In genomic region chr8:91617772-91618171, GRCm38 (mm10) we compare ENCODE assay signal across 22 mouse cellular contexts.
A peak's percentile ranks its signal among the peaks of the same experiment; 100 is the strongest.
DNase-seq lines count a peak whose midpoint lies in the region; ATAC-seq and TF ChIP-seq lines count a peak whose summit lies in the region.
"Had no signal": no experiment of that assay in that cellular context is flagged by ENCODE, and none has a peak within 500 bp of the region (broad histone marks: within the 10 kb centered on the region; RNA-seq: fewer than 3 reads in every experiment).

No protein-coding gene starts in this region.

- no peak for DNase-seq in midbrain, embryonic 10.5 days (ENCODE audit: low spot score)
- peak; percentile 79 for DNase-seq in brain, embryonic 14.5 days (ENCODE audit: low read depth)
- no peak for DNase-seq in hindbrain, embryonic 11.5 days (ENCODE audit: low spot score)
- DNase-seq in layer of hippocampus, adult 9-11 months: no peak
- DNase-seq in liver: no peak
- DNase-seq: adrenal gland, postnatal 25 days; cerebellum, adult 11-12 months; cerebellum, postnatal 36 days; gastrocnemius, postnatal 36 days; heart, postnatal 10 days; kidney, adult 8-10 months; kidney, postnatal 14 days; lung, adult 2 months; right cerebral cortex, postnatal 4 days had no signal

- H3K9me3 ChIP-seq in midbrain, embryonic 13.5 days: no peaks in the 10 kb centered on the region
- no peaks in the 10 kb centered on the region for H3K9me3 ChIP-seq in midbrain, embryonic 10.5 days (replicated peaks)
- no peaks in the 10 kb centered on the region for H3K9me3 ChIP-seq in hindbrain, embryonic 11.5 days (ENCODE audit: control insufficient read depth, low read length)
- H3K9me3 ChIP-seq in midbrain, embryonic 15.5 days: no peaks in the 10 kb centered on the region
- H3K9me3 ChIP-seq: embryonic facial prominence, embryonic 15.5 days; G1E; liver, embryonic 12.5 days had no signal

- WGBS in midbrain, embryonic 13.5 days: 50% methylated on average over 5 of the region's 5 CpGs
- 79% methylated on average over 5 of the region's 5 CpGs for WGBS in midbrain, embryonic 10.5 days
- WGBS in hindbrain, embryonic 11.5 days: 57% methylated on average over 5 of the region's 5 CpGs
- 45% methylated on average over 5 of the region's 5 CpGs for WGBS in midbrain, embryonic 15.5 days

- peak overlapping the region; percentile 62 for H3K27ac ChIP-seq in midbrain, embryonic 13.5 days
- no peak overlapping the region for H3K27ac ChIP-seq in midbrain, embryonic 10.5 days (replicated peaks)
- H3K27ac ChIP-seq in hindbrain, embryonic 11.5 days (ENCODE audit: low read depth, low read length): peak overlapping the region; percentile 42; the same call in 1 of the 2 replicates
- peak overlapping the region; percentile 59 for H3K27ac ChIP-seq in midbrain, embryonic 15.5 days
- H3K27ac ChIP-seq: embryonic facial prominence, embryonic 15.5 days; liver, embryonic 12.5 days had no signal

- no peak overlapping the region for H3K4me3 ChIP-seq in midbrain, embryonic 13.5 days (replicated peaks)
- no peak overlapping the region for H3K4me3 ChIP-seq in midbrain, embryonic 10.5 days
- no peak overlapping the region for H3K4me3 ChIP-seq in hindbrain, embryonic 11.5 days (ENCODE audit: low read depth, low read length)
- H3K4me3 ChIP-seq in midbrain, embryonic 15.5 days: no peak overlapping the region
- H3K4me3 ChIP-seq: embryonic facial prominence, embryonic 15.5 days; liver, embryonic 12.5 days; megakaryocyte, embryonic 14.5 days had no signal

- no peak overlapping the region for H3K9ac ChIP-seq in midbrain, embryonic 13.5 days (replicated peaks)
- H3K9ac ChIP-seq in hindbrain, embryonic 11.5 days (ENCODE audit: low read depth, low read length): no peak overlapping the region
- no peak overlapping the region for H3K9ac ChIP-seq in midbrain, embryonic 15.5 days
- H3K9ac ChIP-seq: embryonic facial prominence, embryonic 15.5 days; liver, embryonic 12.5 days had no signal

- TF ChIP-seq CTCF in brain, embryonic 14.5 days (IDR thresholded peaks at IDR 0.05; ENCODE audit: borderline replicate concordance, extremely low read depth, insufficient read depth, insufficient read length): no peak

- H3K4me1 ChIP-seq in midbrain, embryonic 13.5 days (replicated peaks): peaks cover 58% of the 10 kb centered on the region
- peaks cover 49% of the 10 kb centered on the region for H3K4me1 ChIP-seq in midbrain, embryonic 10.5 days
- H3K4me1 ChIP-seq in hindbrain, embryonic 11.5 days (replicated peaks; ENCODE audit: control insufficient read depth, insufficient read depth, low read length): peaks cover 17% of the 10 kb centered on the region
- peaks cover 48% of the 10 kb centered on the region for H3K4me1 ChIP-seq in midbrain, embryonic 15.5 days
- H3K4me1 ChIP-seq: liver, embryonic 12.5 days had no signal

- no peak overlapping the region for H3K4me2 ChIP-seq in midbrain, embryonic 13.5 days (replicated peaks)
- no peak overlapping the region for H3K4me2 ChIP-seq in hindbrain, embryonic 11.5 days (replicated peaks; ENCODE audit: low read depth, low read length)
- H3K4me2 ChIP-seq in midbrain, embryonic 15.5 days: 0 out of 2 replicates have a peak overlapping the region, but pooled peaks have one; percentile 8
- H3K4me2 ChIP-seq: embryonic facial prominence, embryonic 15.5 days; heart, embryonic 11.5 days; liver, embryonic 12.5 days had no signal

- no peaks in the 10 kb centered on the region for H3K36me3 ChIP-seq in midbrain, embryonic 13.5 days
- no peaks in the 10 kb centered on the region for H3K36me3 ChIP-seq in midbrain, embryonic 10.5 days
- no peaks in the 10 kb centered on the region for H3K36me3 ChIP-seq in hindbrain, embryonic 11.5 days (ENCODE audit: control insufficient read depth, insufficient read depth, low read length)
- H3K36me3 ChIP-seq in midbrain, embryonic 15.5 days (replicated peaks): no peaks in the 10 kb centered on the region
- H3K36me3 ChIP-seq: embryonic facial prominence, embryonic 15.5 days; liver, embryonic 12.5 days had no signal

- no peak for TF ChIP-seq POLR2A in brain, embryonic 14.5 days (IDR thresholded peaks at IDR 0.05; ENCODE audit: borderline replicate concordance, extremely low read depth, insufficient read depth, insufficient read length, poor library complexity, severe bottlenecking)

- peaks cover 33% of the 10 kb centered on the region for H3K27me3 ChIP-seq in midbrain, embryonic 13.5 days
- H3K27me3 ChIP-seq in midbrain, embryonic 10.5 days (ENCODE audit: low read depth, poor library complexity, severe bottlenecking): peaks cover 27% of the 10 kb centered on the region
- H3K27me3 ChIP-seq in hindbrain, embryonic 11.5 days (ENCODE audit: control insufficient read depth, insufficient read depth, low read length): no peaks in the 10 kb centered on the region
- H3K27me3 ChIP-seq in midbrain, embryonic 15.5 days (replicated peaks): 0 out of 2 replicates have a peak, but pooled peaks cover 4% of the 10 kb centered on the region
- H3K27me3 ChIP-seq: embryonic facial prominence, embryonic 15.5 days; liver, embryonic 12.5 days; megakaryocyte, embryonic 14.5 days had no signal

- ATAC-seq in midbrain, embryonic 13.5 days: peak; percentile 64
- ATAC-seq in hindbrain, embryonic 11.5 days (ENCODE audit: low FRiP score): no peak
- ATAC-seq in midbrain, embryonic 15.5 days (replicated peaks): peak; percentile 80
- ATAC-seq: inflammation-experienced regulatory T-cells, adult 6 months; liver, embryonic 12.5 days had no signal
